Mouse (Mus musculus) bone marrow macrophage, adult 2 months (primary cell): ENCODE data around the gene E130114P18Rik. TPM values are rescaled to one million over a fixed set of nuclear protein-coding genes. Genes with fewer than 3 reads are reported as not detected.

Source experiments
- H3K27ac ChIP-seq: 2 replicates; pipeline ENCODE4 v1.5.1; 2012; ENCODE audit warnings: low read depth, low read length; ENCODE audit not compliant: insufficient read depth
- H3K4me1 ChIP-seq: 2 replicates; pipeline ENCODE4 v1.6.1; 2012; ENCODE audit warnings: low read length; ENCODE audit not compliant: control insufficient read depth, insufficient read depth
- H3K4me3 ChIP-seq: 2 replicates; pipeline ENCODE4 v1.5.1; 2012; ENCODE audit warnings: mild to moderate bottlenecking, low read length, moderate library complexity; ENCODE audit not compliant: insufficient read depth
- CTCF ChIP-seq: IDR thresholded peaks from 2 replicates; pipeline ENCODE4 v1.5.1; 2012; ENCODE audit warnings: low read depth, mild to moderate bottlenecking, low read length, moderate library complexity
- POLR2A ChIP-seq: IDR thresholded peaks from 2 replicates; pipeline ENCODE4 v1.6.1; 2012; ENCODE audit warnings: mild to moderate bottlenecking, low read depth, low read length, borderline replicate concordance
- polyA plus RNA-seq: library from polyadenylated mRNA; stranded (reverse); fragments of >200 nt; gene quantifications from 2 replicates; pipeline ENCODE4 v1.2.4, GENCODE M21; 2012; ENCODE audit not compliant: missing spikeins, insufficient read depth, insufficient read length

E130114P18Rik gene
- polyA plus RNA-seq, 1 experiment = not detected

GRCm38 (mm10) chr4:97805255-97805654, 27.4 kb upstream of the E130114P18Rik start:
- no peak overlapping the region for H3K27ac ChIP-seq
- peaks cover 17% of the 10 kb centered on the region for H3K4me1 ChIP-seq
- TF ChIP-seq POLR2A (no peak), CTCF (no peak)
- H3K4me3 ChIP-seq = no peak overlapping the region

- peaks cover 15% of the 10 kb centered on the region for H3K4me1 ChIP-seq
- TF ChIP-seq POLR2A (no peak), CTCF (no peak)
- no peak overlapping the region for H3K4me3 ChIP-seq
- H3K27ac ChIP-seq = no peak overlapping the region
Measured at GRCm38 (mm10) chr4:97804638-97805037, 26.8 kb upstream of the E130114P18Rik start.

- H3K4me1 ChIP-seq = peaks cover 8% of the 10 kb centered on the region
- no peak for TF ChIP-seq POLR2A
- no peak for TF ChIP-seq CTCF
- H3K27ac ChIP-seq = no peak overlapping the region
- H3K4me3 ChIP-seq = no peak overlapping the region
Measured at GRCm38 (mm10) chr4:97803791-97804190, 25.9 kb upstream of the E130114P18Rik start.

- H3K27ac ChIP-seq = no peak overlapping the region
- H3K4me3 ChIP-seq = no peak overlapping the region
- TF ChIP-seq CTCF = no peak
- TF ChIP-seq POLR2A = no peak
- H3K4me1 ChIP-seq = no peaks in the 10 kb centered on the region
Measured at GRCm38 (mm10) chr4:97796505-97796904, 18.6 kb upstream of the E130114P18Rik start.

GRCm38 (mm10) chr4:97795957-97796356, 18.1 kb upstream of the E130114P18Rik start:
- TF ChIP-seq POLR2A (no peak), CTCF (no peak)
- Histone ChIP-seq H3K4me1 (no peaks in the 10 kb centered on the region), H3K4me3 (no peak overlapping the region), H3K27ac (no peak overlapping the region)

GRCm38 (mm10) chr4:97794865-97795264, 17.0 kb upstream of the E130114P18Rik start:
- TF ChIP-seq POLR2A (no peak), CTCF (no peak)
- no peak overlapping the region for H3K4me3 ChIP-seq
- H3K4me1 ChIP-seq = no peaks in the 10 kb centered on the region
- H3K27ac ChIP-seq = no peak overlapping the region

- Histone ChIP-seq H3K4me3 (no peak overlapping the region), H3K27ac (no peak overlapping the region), H3K4me1 (no peaks in the 10 kb centered on the region)
- TF ChIP-seq CTCF (no peak), POLR2A (no peak)
Measured at GRCm38 (mm10) chr4:97793931-97794330, 16.1 kb upstream of the E130114P18Rik start.

- Histone ChIP-seq H3K4me1 (no peaks in the 10 kb centered on the region), H3K27ac (no peak overlapping the region), H3K4me3 (no peak overlapping the region)
- TF ChIP-seq POLR2A = no peak
- no peak for TF ChIP-seq CTCF
Measured at GRCm38 (mm10) chr4:97788537-97788936, 10.7 kb upstream of the E130114P18Rik start.

GRCm38 (mm10) chr4:97787515-97787914, 9.6 kb upstream of the E130114P18Rik start:
- Histone ChIP-seq H3K4me3 (no peak overlapping the region), H3K4me1 (no peaks in the 10 kb centered on the region), H3K27ac (no peak overlapping the region)
- TF ChIP-seq CTCF (no peak), POLR2A (no peak)

GRCm38 (mm10) chr4:97786571-97786970, 8.7 kb upstream of the E130114P18Rik start:
- Histone ChIP-seq H3K27ac (no peak overlapping the region), H3K4me1 (no peaks in the 10 kb centered on the region), H3K4me3 (no peak overlapping the region)
- TF ChIP-seq CTCF (no peak), POLR2A (no peak)
